ENCODE assay signal across 17 mouse cellular contexts in the genomic region with DNA sequence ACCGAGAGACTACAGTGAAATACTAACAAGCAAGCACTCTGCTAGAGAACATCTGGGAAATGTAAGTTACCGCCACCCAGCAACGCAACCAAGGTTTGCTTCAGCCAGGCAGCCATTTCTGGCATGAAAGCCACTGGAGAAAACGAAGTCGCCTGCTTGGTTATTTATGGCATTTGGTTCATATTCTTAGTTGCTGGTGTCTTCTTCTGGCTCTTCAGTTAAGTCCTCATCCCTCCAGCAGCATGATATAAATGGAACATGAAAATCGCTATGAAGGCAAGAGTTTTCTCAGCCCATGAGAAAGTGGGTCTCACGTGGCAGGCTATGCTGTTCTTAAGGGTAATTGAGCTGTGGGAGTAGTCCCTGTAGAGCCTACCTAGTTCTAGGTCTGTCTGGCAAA.
"Had no signal": no experiment of that assay in that cellular context is flagged by ENCODE, and none has a peak within 500 bp of the region (broad histone marks: within the 10 kb centered on the region; RNA-seq: fewer than 3 reads in every experiment).

No protein-coding gene starts in this region.

- H3K9me3 ChIP-seq: liver, embryonic 13.5 days; megakaryocyte, embryonic 14.5 days; midbrain, embryonic 10.5 days; midbrain, embryonic 13.5 days; neural tube, embryonic 13.5 days; stomach, embryonic 15.5 days had no signal

- H3K9ac ChIP-seq: liver, embryonic 13.5 days; midbrain, embryonic 13.5 days; neural tube, embryonic 13.5 days; stomach, embryonic 15.5 days had no signal

- H3K4me2 ChIP-seq: liver, embryonic 13.5 days; midbrain, embryonic 13.5 days; neural tube, embryonic 13.5 days; stomach, embryonic 15.5 days had no signal

- ATAC-seq: midbrain, embryonic 13.5 days; midbrain, embryonic 16.5 days had no signal

- H3K27me3 ChIP-seq: liver, embryonic 13.5 days; megakaryocyte, embryonic 14.5 days; midbrain, embryonic 13.5 days; neural tube, embryonic 13.5 days; stomach, embryonic 15.5 days had no signal

- H3K4me3 ChIP-seq: liver, embryonic 13.5 days; megakaryocyte, embryonic 14.5 days; midbrain, embryonic 10.5 days; midbrain, embryonic 13.5 days; myocyte; neural tube, embryonic 13.5 days; stomach, embryonic 15.5 days had no signal

- DNase-seq: kidney, adult 11 months; kidney, adult 8-10 months; kidney, postnatal 25 days; liver, embryonic 13.5 days; lung, adult 2 months; right cerebral cortex, postnatal 14 days; spleen, adult 18-20 months; thymus, adult 18-20 months; thymus, postnatal 36 days had no signal

- H3K36me3 ChIP-seq: midbrain, embryonic 13.5 days had no signal

- H3K27ac ChIP-seq: kidney, postnatal 0 days; liver, embryonic 13.5 days; midbrain, embryonic 10.5 days; midbrain, embryonic 13.5 days; neural tube, embryonic 13.5 days; stomach, embryonic 15.5 days had no signal
